Mouse (Mus musculus) CH12.LX (cell line): ENCODE data around the gene Nkapd1. TPM values are rescaled to one million over a fixed set of nuclear protein-coding genes. Genes with fewer than 3 reads are reported as not detected.

Experiments
- DNase-seq: peaks from one replicate; pipeline ENCODE4 v3.0.0-alpha.2; 2013; ENCODE audit errors: extremely low read depth
- H3K27ac ChIP-seq: 2 replicates; pipeline ENCODE4 v1.5.1; 2012; ENCODE audit warnings: low read depth, mild to moderate bottlenecking, control low read depth, moderate library complexity; ENCODE audit not compliant: insufficient read depth
- H3K27me3 ChIP-seq: replicated peaks from 2 replicates; pipeline ENCODE3; 2012; ENCODE audit warnings: inconsistent platforms
- H3K36me3 ChIP-seq, 2 experiments: replicated peaks in 1 of 2; 2 replicates each; pipeline versions ENCODE3 to v1.6.1; 2012; ENCODE audit warnings: inconsistent platforms in 1 of 2, low read length in 1 of 2, mild to moderate bottlenecking in 1 of 2, mixed read lengths in 1 of 2, moderate library complexity in 1 of 2; ENCODE audit not compliant: control insufficient read depth in 1 of 2, insufficient read depth in 1 of 2
- H3K4me1 ChIP-seq, 2 experiments: 2 replicates each; pipeline ENCODE4 v1.6.1; 2012; ENCODE audit warnings: inconsistent platforms in 1 of 2, moderate library complexity in 1 of 2; ENCODE audit not compliant: insufficient read depth in 2 of 2, control insufficient read depth in 1 of 2
- H3K4me2 ChIP-seq: 2 replicates; pipeline ENCODE4 v1.6.1; 2012; ENCODE audit warnings: low read depth, mild to moderate bottlenecking, control low read depth; ENCODE audit not compliant: poor library complexity, insufficient read depth, severe bottlenecking
- H3K4me3 ChIP-seq, 3 experiments: fragments of 150-350 bp in 1 of 3; sonication (generic) in 1 of 3; replicated peaks in 1 of 3; 2 replicates each; pipeline versions ENCODE3 to v1.5.1; 2011 to 2012; ENCODE audit warnings: low read depth in 2 of 3, low read length in 2 of 3, mild to moderate bottlenecking in 2 of 3, moderate library complexity in 2 of 3, control low read depth in 1 of 3, improper control_type of control experiment in 1 of 3, inconsistent platforms in 1 of 3, mixed read lengths in 1 of 3; ENCODE audit not compliant: poor library complexity in 1 of 3
- H3K79me2 ChIP-seq: replicated peaks from 2 replicates; pipeline ENCODE4 v1.6.1; 2012; ENCODE audit warnings: mild to moderate bottlenecking, moderate library complexity; ENCODE audit not compliant: control insufficient read depth, poor library complexity, insufficient read depth, severe bottlenecking; ENCODE audit errors: extremely low read depth
- H3K9ac ChIP-seq: 2 replicates; pipeline ENCODE4 v1.6.1; 2012; ENCODE audit warnings: low read depth, mild to moderate bottlenecking, control low read depth, moderate library complexity; ENCODE audit not compliant: insufficient read depth
- H3K9me3 ChIP-seq: replicated peaks from 2 replicates; pipeline ENCODE3; 2012; ENCODE audit warnings: low read length, inconsistent platforms, mixed read lengths
- CHD1 ChIP-seq: IDR thresholded peaks from 2 replicates; pipeline ENCODE4 v1.6.1; 2012; ENCODE audit warnings: low read depth, low read length, improper control_type of control experiment, inconsistent platforms
- E2F4 ChIP-seq: IDR thresholded peaks from 2 replicates; pipeline ENCODE4 v1.6.1; 2011; ENCODE audit warnings: low read depth, low read length, improper control_type of control experiment; ENCODE audit not compliant: insufficient replicate concordance
- ELF1 ChIP-seq: IDR thresholded peaks from 2 replicates; pipeline ENCODE4 v1.6.1; 2014; ENCODE audit warnings: low read depth, mild to moderate bottlenecking, inconsistent platforms, low read length, improper control_type of control experiment
- EP300 ChIP-seq: IDR thresholded peaks from 2 replicates; pipeline ENCODE4 v1.6.1; 2011; ENCODE audit warnings: low read length, improper control_type of control experiment
- ETS1 ChIP-seq: conservative IDR thresholded peaks from 2 replicates; pipeline ENCODE4 v1.6.1; 2012; ENCODE audit warnings: low read depth, mild to moderate bottlenecking, inconsistent platforms, low read length, improper control_type of control experiment, moderate library complexity
- GABPA ChIP-seq: IDR thresholded peaks from 2 replicates; pipeline ENCODE4 v1.6.1; 2012; ENCODE audit warnings: low read depth, low read length, improper control_type of control experiment, inconsistent platforms; ENCODE audit not compliant: insufficient replicate concordance
- HCFC1 ChIP-seq: IDR thresholded peaks from 2 replicates; pipeline ENCODE4 v1.6.1; 2012; ENCODE audit warnings: low read depth, mild to moderate bottlenecking, inconsistent platforms, low read length, improper control_type of control experiment
- JUN ChIP-seq: IDR thresholded peaks from 2 replicates; pipeline ENCODE4 v1.6.1; 2011; ENCODE audit warnings: low read depth, mild to moderate bottlenecking, low read length, improper control_type of control experiment, moderate library complexity; ENCODE audit not compliant: insufficient read depth
- JUND ChIP-seq: conservative IDR thresholded peaks from 2 replicates; pipeline ENCODE4 v1.6.1; 2011; ENCODE audit warnings: low read depth, low read length, improper control_type of control experiment
- KAT2A ChIP-seq: IDR thresholded peaks from 2 replicates; pipeline ENCODE4 v1.6.1; 2012; ENCODE audit warnings: low read length, improper control_type of control experiment, inconsistent platforms; ENCODE audit not compliant: insufficient replicate concordance
- MAFK ChIP-seq: IDR thresholded peaks from 2 replicates; pipeline ENCODE4 v1.6.1; 2011; ENCODE audit warnings: low read length, improper control_type of control experiment; ENCODE audit not compliant: insufficient replicate concordance
- MEF2A ChIP-seq: IDR thresholded peaks from 2 replicates; pipeline ENCODE4 v1.6.1; 2014; ENCODE audit warnings: low read depth, mild to moderate bottlenecking, inconsistent platforms, low read length, improper control_type of control experiment, borderline replicate concordance
- MXI1 ChIP-seq: IDR thresholded peaks from 2 replicates; pipeline ENCODE4 v1.6.1; 2011; ENCODE audit warnings: mild to moderate bottlenecking, low read depth, low read length, improper control_type of control experiment
- MYC ChIP-seq: IDR thresholded peaks from 2 replicates; pipeline ENCODE4 v1.6.1; 2011; ENCODE audit warnings: low read depth, mild to moderate bottlenecking, improper control_type of control experiment, low read length
- NELFE ChIP-seq: IDR thresholded peaks from 2 replicates; pipeline ENCODE4 v1.6.1; 2011; ENCODE audit warnings: low read depth, low read length, improper control_type of control experiment
- PAX5 ChIP-seq: IDR thresholded peaks from 2 replicates; pipeline ENCODE4 v1.6.1; 2012; ENCODE audit warnings: low read length, inconsistent platforms, mixed read lengths
- SIN3A ChIP-seq: IDR thresholded peaks from 2 replicates; pipeline ENCODE4 v1.6.1; 2012; ENCODE audit warnings: low read length, improper control_type of control experiment, inconsistent platforms
- TCF12 ChIP-seq: IDR thresholded peaks from 2 replicates; pipeline ENCODE4 v1.6.1; 2014; ENCODE audit warnings: low read depth, mild to moderate bottlenecking, inconsistent platforms, low read length, improper control_type of control experiment
- UBTF ChIP-seq: IDR thresholded peaks from 2 replicates; pipeline ENCODE4 v1.6.1; 2012; ENCODE audit warnings: low read depth, mild to moderate bottlenecking, inconsistent platforms, low read length, improper control_type of control experiment, moderate library complexity
- dilution Hi-C: fragments of 300-500 bp; cut with MboI; formaldehyde crosslinking; loops from 2 replicates; pipeline ENCODE4 v1.14.3; 2020; ENCODE audit warnings: low sequenced_read_pairs; ENCODE audit not compliant: extremely low pct_unique_long_range_greater_than_20kb, extremely low pct_ligation_motif_present
- in situ Hi-C: fragments of 300-500 bp; cut with MboI; formaldehyde crosslinking; loops from 3 replicates; pipeline ENCODE4 v1.14.3; 2019; ENCODE audit warnings: low sequenced_read_pairs, low pct_ligation_motif_present, low pct_unique_long_range_greater_than_20kb, mixed read lengths
- polyA plus RNA-seq: library from polyadenylated mRNA; unstranded; fragments of >175 nt; gene quantifications from 2 replicates; pipeline ENCODE4 v1.2.1, GENCODE M21; 2012; ENCODE audit warnings: low read depth; ENCODE audit not compliant: insufficient read length
- total RNA-seq, 2 experiments: library from RNA; depleted of rRNA; stranded (reverse); fragments of 300-350 nt in 1 of 2; fragments of >200 nt in 1 of 2; gene quantifications; 2 replicates each; pipeline ENCODE4 v1.2.3; 2012 to 2014

The Nkapd1 gene
- total and polyA plus RNA-seq, 3 experiments = 10.0 to 36.7 (median 13.5) TPM

DNA sequence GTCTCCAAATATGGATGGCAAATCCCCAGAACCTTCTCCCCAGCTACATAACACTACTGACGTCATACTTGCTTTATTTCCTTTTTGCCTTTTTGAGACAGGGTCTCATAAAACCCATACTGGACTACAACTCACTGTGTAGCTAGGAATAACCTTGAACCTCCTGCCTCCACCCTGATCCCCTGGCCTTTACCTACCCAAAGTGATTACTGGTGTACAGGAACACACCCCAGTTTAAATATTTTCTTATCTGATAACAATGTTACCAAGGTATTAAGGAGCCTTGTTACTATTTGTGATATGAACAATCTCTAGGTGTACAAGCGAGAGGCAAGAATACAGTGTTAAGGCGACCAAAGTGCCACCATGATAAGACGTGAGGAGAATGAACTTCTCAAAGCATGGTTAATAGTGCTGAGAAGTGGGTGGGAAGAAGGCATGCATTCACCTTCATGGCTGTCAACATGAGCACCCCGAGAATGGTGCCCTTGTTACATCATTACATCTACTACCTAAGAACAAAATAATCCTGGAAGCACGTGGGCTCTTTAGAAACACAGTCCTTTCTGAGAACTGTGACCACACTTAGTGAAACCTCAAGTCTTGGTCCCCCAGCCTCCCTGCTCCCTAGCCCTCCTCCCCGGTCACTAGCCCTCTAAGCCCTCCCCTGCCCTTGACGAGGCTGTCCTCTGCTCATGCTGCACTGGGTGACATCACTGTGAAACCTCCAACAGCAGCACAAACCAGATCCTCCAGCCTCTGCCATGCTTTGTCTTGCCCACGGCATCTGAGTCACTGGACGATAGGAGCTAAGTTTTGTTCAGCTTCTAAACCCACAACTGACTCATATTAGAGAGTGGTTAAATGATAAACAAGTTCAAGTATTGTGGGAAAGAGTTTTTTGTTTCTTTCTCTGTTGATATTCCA is 47.4 kb downstream of the Nkapd1 start:
- no peaks in the 10 kb centered on the region for H3K4me1 ChIP-seq

DNA sequence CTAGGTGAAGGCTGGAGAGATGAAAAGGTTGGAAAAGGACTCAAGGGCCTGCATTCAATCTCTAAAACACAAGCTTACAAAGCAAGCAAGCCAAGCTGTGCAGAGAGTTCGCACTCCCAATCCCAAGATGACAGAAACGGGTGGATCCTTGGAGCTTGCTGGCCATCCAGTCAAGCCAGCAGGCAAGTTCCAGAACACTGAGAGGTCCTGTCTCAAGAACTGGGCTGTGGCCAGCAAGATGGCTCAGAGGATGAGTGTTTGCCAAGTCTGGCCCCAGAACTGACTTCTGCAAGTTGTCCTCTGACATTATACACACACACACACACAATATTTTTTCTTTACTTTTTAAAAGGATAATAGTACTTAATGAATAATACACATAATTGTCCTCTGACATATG is 49.4 kb downstream of the Nkapd1 start:
- dilution Hi-C loops (no loop called here), in situ Hi-C loops (no loop called here)
- Histone ChIP-seq H3K27ac (no peak overlapping the region), H3K9me3 (no peaks in the 10 kb centered on the region), H3K4me1 (no peaks in the 10 kb centered on the region), H3K4me2 (no peak overlapping the region), H3K9ac (no peak overlapping the region), H3K27me3 (no peaks in the 10 kb centered on the region), H3K4me3 (no peak overlapping the region), H3K36me3 (no peaks in the 10 kb centered on the region)
- DNase-seq = no peak
- TF ChIP-seq UBTF (no peak), MEF2A (no peak), TCF12 (no peak), JUN (no peak), NELFE (no peak), MXI1 (no peak), JUND (no peak), EP300 (no peak), HCFC1 (no peak), SIN3A (no peak), KAT2A (no peak), ETS1 (no peak), MAFK (no peak), CHD1 (no peak), PAX5 (no peak), MYC (no peak), E2F4 (no peak), ELF1 (no peak)
- TF ChIP-seq, all 38 proteins: peak for 0
- no peaks in the 10 kb centered on the region for H3K79me2 ChIP-seq

More for the DNA sequence above, 47.4 kb downstream of the Nkapd1 start:
- Histone ChIP-seq H3K79me2 (no peaks in the 10 kb centered on the region), H3K9me3 (no peaks in the 10 kb centered on the region), H3K9ac (no peak overlapping the region), H3K27me3 (no peaks in the 10 kb centered on the region), H3K4me2 (no peak overlapping the region), H3K4me3 (no peak overlapping the region), H3K36me3 (no peaks in the 10 kb centered on the region), H3K27ac (no peak overlapping the region)
- in situ Hi-C loops = no loop called here
- no peak for DNase-seq
- TF ChIP-seq GABPA = no peak
- dilution Hi-C loops = no loop called here
